Mouse (Mus musculus): ENCODE results near the gene Lias.

DNA sequence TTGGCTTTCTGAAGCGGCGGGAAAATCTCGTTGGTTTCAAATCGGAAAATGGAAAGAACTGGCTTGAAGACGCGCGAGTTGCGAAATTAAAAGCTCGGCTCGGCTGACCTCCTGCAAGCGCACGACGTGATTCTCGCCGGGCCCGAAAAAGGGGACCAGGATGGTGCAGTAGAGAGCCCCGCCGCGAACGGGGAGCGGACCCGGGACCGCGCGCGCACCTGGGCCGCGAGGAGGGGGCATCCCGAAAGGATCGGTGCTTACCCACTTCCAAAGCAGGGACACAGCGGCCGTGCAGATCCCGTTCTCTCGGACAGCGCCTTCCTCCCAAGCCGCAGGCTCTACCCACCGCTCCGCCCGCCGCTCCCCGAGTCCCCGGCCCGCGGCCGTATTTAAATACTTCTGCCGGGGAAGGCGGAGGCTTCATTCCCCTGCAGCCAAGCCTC, 44.1 kb downstream of the Lias start:
- no peak for TF ChIP-seq CTCF (IDR thresholded peaks at IDR 0.05; ENCODE audit: low read depth, low read length)
- peak; percentile 71; the same call in 1 of the 2 replicates for TF ChIP-seq POLR2A (IDR thresholded peaks at IDR 0.05; ENCODE audit: borderline replicate concordance, low read depth, low read length)

Data from bone marrow macrophage, adult 2 months (primary cell).